Mouse (Mus musculus): Measurements from ENCODE around the gene Fto. TPM values are rescaled to one million over a fixed set of nuclear protein-coding genes. Genes with fewer than 3 reads are reported as not detected.

Fto gene
- polyA plus RNA-seq, 1 experiment from 2014 or later, result 86.9 TPM

DNA sequence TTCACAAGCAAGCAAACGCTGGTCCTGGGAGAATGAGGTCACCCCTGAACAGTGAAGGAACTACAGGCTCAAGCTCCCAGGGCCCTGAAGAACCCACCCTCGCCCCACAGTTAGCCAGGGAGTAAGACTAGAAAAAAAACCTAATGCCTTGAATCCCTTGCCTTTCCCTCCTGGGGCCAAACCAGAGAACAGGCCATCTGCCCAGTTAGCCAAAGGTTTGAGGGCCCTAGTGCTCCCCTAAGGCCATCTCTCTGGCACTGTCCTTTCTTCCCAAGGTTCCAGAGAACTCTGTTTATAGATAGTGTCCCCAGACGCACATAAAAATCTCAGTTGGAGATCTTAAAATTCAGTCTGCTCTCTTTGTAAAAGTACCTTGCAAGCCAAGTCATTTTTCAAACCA lies 340.2 kb downstream of the Fto start:
- no peak for ATAC-seq (replicated peaks; ENCODE audit: low FRiP score)
- Histone ChIP-seq H3K4me3 (replicated peaks) (no peak overlapping the region), H3K27me3 (no peaks in the 10 kb centered on the region), H3K27ac (no peak overlapping the region), H3K36me3 (no peaks in the 10 kb centered on the region), H3K9ac (no peak overlapping the region), H3K4me2 (no peak overlapping the region), H3K9me3 (replicated peaks) (no peaks in the 10 kb centered on the region), H3K4me1 (peaks cover 41% of the 10 kb centered on the region)
- WGBS, result 49% methylated on average over 3 of the region's 3 CpGs

DNA sequence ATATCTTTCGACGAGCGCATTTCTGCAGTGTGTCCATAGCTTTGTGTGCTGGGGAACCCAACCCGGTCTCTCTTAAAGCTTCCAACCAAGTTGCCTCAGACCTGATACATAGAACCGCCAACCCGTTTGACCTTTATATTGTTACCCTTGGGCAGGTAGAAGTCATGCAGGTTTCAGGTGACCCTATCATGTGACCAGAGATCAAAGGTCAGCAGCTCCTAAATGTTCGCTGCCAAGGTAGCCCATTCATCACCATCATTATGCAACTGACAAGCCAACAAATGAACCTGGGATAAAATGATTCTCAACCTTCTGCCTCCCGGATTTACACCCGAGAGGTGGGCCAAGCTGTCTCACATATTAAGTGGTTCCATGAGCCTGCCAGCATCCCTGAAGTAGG lies 344.1 kb downstream of the Fto start:
- Histone ChIP-seq H3K36me3 (no peaks in the 10 kb centered on the region), H3K4me3 (replicated peaks) (no peak overlapping the region), H3K27ac (no peak overlapping the region), H3K4me1 (peaks cover 49% of the 10 kb centered on the region), H3K9ac (no peak overlapping the region), H3K27me3 (no peaks in the 10 kb centered on the region), H3K9me3 (replicated peaks) (no peaks in the 10 kb centered on the region), H3K4me2 (no peak overlapping the region)
- ATAC-seq (replicated peaks; ENCODE audit: low FRiP score), result no peak
- 47% methylated on average over 9 of the region's 9 CpGs for WGBS

DNA sequence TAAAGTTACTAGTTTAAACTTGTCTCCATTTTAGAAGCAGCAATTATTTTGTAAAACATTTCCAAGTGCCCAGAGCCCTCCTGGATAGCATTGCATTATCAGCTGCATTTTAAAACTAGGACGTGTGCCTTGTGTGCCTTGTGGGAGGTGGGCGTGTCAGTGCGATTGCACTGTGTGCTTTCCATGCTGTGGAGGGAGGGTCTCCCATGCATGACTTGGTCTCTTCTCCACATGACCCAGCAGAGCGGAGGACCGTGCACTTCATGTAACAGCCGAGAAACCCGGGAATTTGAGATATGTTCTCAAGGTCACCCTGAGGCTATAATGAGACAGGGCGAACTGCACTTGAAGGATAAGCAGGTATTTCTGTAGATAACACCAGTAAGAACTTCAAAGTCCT lies 347.6 kb downstream of the Fto start:
- 43% methylated on average over 8 of the region's 8 CpGs for WGBS
- Histone ChIP-seq H3K4me1 (peaks cover 32% of the 10 kb centered on the region), H3K27ac (0 out of 2 replicates have a peak overlapping the region, but pooled peaks have one; percentile 13), H3K9me3 (replicated peaks) (no peaks in the 10 kb centered on the region), H3K36me3 (no peaks in the 10 kb centered on the region), H3K4me3 (replicated peaks) (no peak overlapping the region), H3K4me2 (no peak overlapping the region), H3K27me3 (no peaks in the 10 kb centered on the region), H3K9ac (no peak overlapping the region)
- ATAC-seq (replicated peaks; ENCODE audit: low FRiP score), result peak; percentile 74; the same call in 1 of the 2 replicates

DNA sequence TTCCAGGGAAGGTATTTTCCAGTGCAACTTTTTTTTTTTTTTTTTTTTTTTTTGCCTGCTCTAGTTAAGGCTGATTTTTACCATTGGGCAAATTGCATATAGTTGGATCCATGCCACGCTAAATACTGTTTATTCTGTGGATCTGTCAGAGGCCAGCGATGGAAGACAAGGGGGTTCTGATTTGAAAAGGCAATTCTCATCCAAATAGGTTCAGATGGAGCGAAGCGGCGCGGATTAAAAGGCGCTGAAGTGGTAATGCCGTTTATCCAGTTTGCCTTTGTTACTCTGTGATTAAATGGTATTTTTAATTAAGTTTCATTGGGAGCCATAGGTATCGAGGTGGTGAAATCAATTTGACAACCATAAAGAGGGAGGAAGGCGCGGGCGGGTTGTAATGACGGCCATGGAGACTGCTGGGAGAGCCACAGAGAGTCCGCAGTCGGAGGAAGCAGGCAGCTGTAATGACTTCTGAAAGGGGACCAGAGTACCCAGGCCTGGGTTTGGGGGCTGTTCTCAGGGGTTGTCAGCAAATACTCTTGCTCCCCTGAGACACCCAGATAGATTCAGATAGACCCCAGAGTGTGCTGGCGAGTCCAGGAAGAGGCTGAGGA lies 356.2 kb downstream of the Fto start:
- no peaks in the 10 kb centered on the region for H3K4me1 ChIP-seq
- no peak for ATAC-seq (replicated peaks; ENCODE audit: low FRiP score)
- peaks cover 14% of the 10 kb centered on the region for H3K36me3 ChIP-seq
- no peaks in the 10 kb centered on the region for H3K9me3 ChIP-seq (replicated peaks)
- no peak overlapping the region for H3K4me2 ChIP-seq
- 84% methylated on average over 16 of the region's 16 CpGs for WGBS
- no peak overlapping the region for H3K9ac ChIP-seq
- H3K27ac ChIP-seq, result no peak overlapping the region
- H3K27me3 ChIP-seq, result no peaks in the 10 kb centered on the region
- no peak overlapping the region for H3K4me3 ChIP-seq (replicated peaks)

DNA sequence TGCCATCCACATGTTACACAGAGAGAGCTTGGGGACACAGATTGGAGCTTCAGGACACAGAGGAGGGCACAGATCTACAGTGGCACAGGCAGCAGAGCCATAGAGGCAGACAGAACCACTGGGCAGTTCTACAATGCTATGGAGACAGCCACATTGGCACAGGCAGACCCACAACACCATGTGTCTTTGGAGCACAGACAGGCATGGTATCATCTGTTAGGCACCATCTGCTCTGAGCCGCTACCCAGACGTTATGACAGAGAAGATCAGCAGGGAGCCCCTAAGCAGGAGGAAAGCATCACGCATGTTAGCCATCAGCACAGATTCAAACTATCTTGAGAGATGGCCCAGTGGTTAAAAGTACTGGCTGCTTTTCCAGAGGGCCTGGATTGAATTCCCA lies 363.6 kb downstream of the Fto start:
- Histone ChIP-seq H3K4me1 (peaks cover 12% of the 10 kb centered on the region), H3K36me3 (no peaks in the 10 kb centered on the region), H3K4me3 (replicated peaks) (no peak overlapping the region), H3K4me2 (no peak overlapping the region), H3K27ac (no peak overlapping the region), H3K27me3 (peaks cover 20% of the 10 kb centered on the region), H3K9ac (no peak overlapping the region), H3K9me3 (replicated peaks) (no peaks in the 10 kb centered on the region)
- no peak for ATAC-seq (replicated peaks; ENCODE audit: low FRiP score)
- 94% methylated on average over 3 of the region's 3 CpGs for WGBS

DNA sequence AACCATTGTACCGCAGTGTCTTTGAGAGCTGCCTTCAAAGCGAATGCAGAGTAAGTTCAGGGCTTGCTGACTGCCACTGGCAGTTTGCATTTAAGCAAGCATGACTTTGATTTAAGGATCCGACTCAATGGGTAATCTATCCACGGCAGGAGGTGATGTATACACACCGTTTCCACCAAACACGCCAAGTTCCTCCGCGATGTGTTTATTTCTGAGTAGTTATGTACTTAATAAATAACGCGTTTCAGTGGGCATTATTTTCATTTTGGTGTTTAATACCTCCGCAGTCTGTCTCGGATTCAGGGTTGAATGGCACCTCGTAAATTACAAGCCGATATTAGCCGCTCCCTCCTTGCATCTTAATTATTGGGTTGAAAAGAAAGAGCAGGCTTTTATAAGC lies 366.1 kb downstream of the Fto start:
- H3K4me1 ChIP-seq, result peaks cover 12% of the 10 kb centered on the region
- H3K27me3 ChIP-seq, result peaks cover 32% of the 10 kb centered on the region
- H3K9ac ChIP-seq, result no peak overlapping the region
- no peaks in the 10 kb centered on the region for H3K9me3 ChIP-seq (replicated peaks)
- no peak for ATAC-seq (replicated peaks; ENCODE audit: low FRiP score)
- no peak overlapping the region for H3K4me2 ChIP-seq
- no peak overlapping the region for H3K4me3 ChIP-seq (replicated peaks)
- WGBS, result 20% methylated on average over 15 of the region's 15 CpGs
- H3K36me3 ChIP-seq, result no peaks in the 10 kb centered on the region
- H3K27ac ChIP-seq, result no peak overlapping the region

DNA sequence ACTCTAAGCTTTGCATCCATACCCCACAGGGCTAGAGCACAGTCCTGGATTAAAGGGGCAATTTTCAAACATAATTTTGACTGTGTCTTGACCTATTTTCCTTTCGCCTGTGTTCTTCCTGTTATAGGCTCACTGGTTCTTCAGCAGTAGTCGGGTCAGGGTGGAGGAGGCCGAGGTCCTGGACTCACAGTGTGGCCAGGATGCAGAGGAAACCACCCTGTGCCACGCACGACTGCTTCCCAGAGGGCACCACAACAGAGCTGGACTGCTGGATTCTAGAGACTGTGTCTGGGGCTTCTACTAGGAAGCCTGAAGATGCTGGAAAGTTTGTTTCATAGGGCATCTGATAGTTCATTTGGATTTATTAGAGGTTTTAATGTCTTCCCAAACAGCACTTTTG lies 366.8 kb downstream of the Fto start:
- Histone ChIP-seq H3K4me1 (peaks cover 12% of the 10 kb centered on the region), H3K27me3 (peaks cover 39% of the 10 kb centered on the region), H3K9me3 (replicated peaks) (no peaks in the 10 kb centered on the region), H3K4me3 (replicated peaks) (no peak overlapping the region), H3K27ac (no peak overlapping the region), H3K36me3 (no peaks in the 10 kb centered on the region), H3K9ac (no peak overlapping the region), H3K4me2 (no peak overlapping the region)
- 23% methylated on average over 5 of the region's 5 CpGs for WGBS
- ATAC-seq (replicated peaks; ENCODE audit: low FRiP score), result 0 out of 2 replicates have a peak, but pooled peaks have one; percentile 62

DNA sequence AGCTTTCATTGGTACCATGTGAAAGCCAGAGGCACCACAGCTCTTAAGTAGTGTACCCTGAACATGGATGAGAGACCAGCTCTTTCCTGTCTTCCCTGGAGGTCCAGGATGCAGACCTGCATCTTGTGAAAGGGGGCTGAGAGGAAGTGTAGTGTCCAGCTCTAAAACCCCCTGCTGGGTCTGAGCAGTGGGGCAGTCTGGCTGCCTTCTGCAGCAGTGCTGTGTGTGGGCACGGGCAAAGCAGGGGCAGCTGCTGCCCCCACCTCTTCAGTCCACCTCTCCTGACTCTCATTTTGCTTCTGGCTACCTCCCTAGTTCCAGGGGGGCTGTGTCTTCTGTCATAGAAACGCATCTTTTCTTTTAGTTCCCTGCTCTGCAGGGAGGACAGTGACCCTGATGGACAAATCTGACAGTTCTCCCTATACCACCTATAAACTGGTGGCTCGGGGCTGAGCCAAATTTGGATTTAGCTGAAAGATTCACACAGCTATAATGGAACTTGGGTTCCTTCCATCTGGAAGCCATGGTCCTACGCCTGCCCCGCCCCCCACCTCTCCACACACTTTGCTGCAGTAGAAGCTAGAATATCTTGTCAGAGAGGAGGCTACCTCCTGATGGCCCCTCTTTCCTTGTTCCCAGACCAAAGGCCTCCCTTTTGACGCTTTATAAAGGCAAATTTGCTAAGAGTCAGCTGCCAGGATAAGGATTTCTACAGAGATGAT lies 371.4 kb downstream of the Fto start:
- Histone ChIP-seq H3K27ac (no peak overlapping the region), H3K36me3 (no peaks in the 10 kb centered on the region), H3K9ac (no peak overlapping the region), H3K4me1 (peaks cover 11% of the 10 kb centered on the region), H3K9me3 (replicated peaks) (no peaks in the 10 kb centered on the region), H3K4me3 (replicated peaks) (no peak overlapping the region), H3K4me2 (no peak overlapping the region), H3K27me3 (peaks cover 52% of the 10 kb centered on the region)
- no peak for ATAC-seq (replicated peaks; ENCODE audit: low FRiP score)
- 73% methylated on average over 6 of the region's 6 CpGs for WGBS

DNA sequence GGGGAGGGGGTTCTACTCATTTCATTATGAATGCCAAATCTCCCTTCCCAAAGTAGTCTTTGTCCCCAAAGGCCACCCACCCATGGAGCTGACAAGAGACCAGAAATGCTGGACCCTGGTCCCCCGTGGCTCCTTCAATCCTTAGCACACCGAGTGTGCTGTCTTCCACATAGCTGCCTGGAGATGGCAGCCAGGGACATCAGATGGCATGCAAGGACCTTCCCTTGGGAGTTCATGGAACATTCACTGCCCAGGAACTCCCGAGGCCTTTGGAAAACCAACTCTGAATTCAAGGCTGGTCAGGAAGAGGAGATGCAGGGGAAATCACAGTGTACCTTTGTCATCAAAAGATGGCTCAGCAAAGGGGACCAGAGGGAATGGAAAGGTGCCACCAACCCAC lies 372.1 kb downstream of the Fto start:
- Histone ChIP-seq H3K36me3 (no peaks in the 10 kb centered on the region), H3K4me3 (replicated peaks) (no peak overlapping the region), H3K4me1 (0 out of 2 replicates have a peak, but pooled peaks cover 6% of the 10 kb centered on the region), H3K9me3 (replicated peaks) (no peaks in the 10 kb centered on the region), H3K4me2 (no peak overlapping the region), H3K27ac (no peak overlapping the region), H3K27me3 (peaks cover 52% of the 10 kb centered on the region), H3K9ac (no peak overlapping the region)
- ATAC-seq (replicated peaks; ENCODE audit: low FRiP score), result no peak
- 64% methylated on average over 3 of the region's 3 CpGs for WGBS

DNA sequence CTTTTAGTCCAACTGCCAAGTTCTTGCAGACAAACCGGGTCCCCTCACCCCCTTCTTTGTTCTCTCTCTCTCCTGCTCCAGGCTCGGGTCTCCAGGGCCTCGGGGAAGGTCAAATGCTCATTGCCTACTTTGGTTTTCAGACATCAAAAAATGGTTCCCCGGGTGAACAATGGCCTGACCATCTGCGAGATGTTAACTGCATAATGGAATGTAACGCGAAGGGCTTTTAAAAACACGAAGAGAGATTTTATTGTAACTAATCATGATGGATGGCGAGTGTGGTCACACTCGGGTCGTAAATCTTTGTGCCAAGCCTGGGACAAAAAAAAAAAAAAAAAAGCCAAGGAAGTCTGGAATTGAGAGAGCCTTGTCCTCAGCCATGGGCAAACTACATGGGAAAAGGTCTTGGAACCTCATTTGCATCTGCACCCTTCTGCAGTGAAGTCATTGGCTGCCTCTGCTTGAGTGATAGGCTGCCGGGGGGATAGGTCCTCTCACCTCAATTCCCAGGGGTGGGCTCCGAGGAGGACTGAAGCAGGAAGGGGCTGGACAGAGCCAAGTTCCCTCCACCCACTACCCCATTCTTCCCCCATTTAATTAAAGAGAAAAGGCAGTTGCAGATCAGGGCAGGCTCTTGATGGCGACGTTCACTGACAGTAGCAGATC lies 378.9 kb downstream of the Fto start:
- Histone ChIP-seq H3K9ac (no peak overlapping the region), H3K4me2 (peak overlapping the region; percentile 31; the same call in 1 of the 2 replicates), H3K27ac (no peak overlapping the region), H3K4me1 (peaks cover 10% of the 10 kb centered on the region), H3K4me3 (replicated peaks) (no peak overlapping the region), H3K36me3 (no peaks in the 10 kb centered on the region), H3K27me3 (peaks cover 17% of the 10 kb centered on the region; the same call in 1 of the 2 replicates), H3K9me3 (replicated peaks) (no peaks in the 10 kb centered on the region)
- WGBS, result 12% methylated on average over 15 of the region's 15 CpGs
- ATAC-seq (replicated peaks; ENCODE audit: low FRiP score), result 0 out of 2 replicates have a peak, but pooled peaks have one; percentile 52

DNA sequence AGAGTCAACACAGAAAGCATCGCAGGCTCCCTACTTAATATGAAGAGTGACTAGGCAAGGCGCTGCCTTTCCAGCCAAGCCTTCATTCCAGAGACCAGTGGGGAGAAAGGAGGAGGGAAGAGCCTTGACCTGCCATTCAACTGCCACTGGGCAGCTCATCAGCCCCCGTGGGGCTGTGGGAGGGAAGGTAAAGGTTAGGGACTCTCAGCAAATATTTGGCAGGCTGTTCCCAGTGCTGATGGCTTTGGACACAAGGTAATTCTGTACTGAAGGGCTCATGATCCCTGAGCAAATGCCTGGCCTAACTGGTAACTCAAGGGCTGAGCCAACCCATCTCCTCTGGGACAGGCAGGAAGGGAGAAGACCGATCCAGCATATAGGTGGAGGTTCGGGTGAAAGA lies 393.2 kb downstream of the Fto start:
- no peak for ATAC-seq (replicated peaks; ENCODE audit: low FRiP score)
- Histone ChIP-seq H3K4me3 (replicated peaks) (no peak overlapping the region), H3K4me1 (peaks cover 10% of the 10 kb centered on the region; the same call in 1 of the 2 replicates), H3K36me3 (no peaks in the 10 kb centered on the region), H3K9me3 (replicated peaks) (no peaks in the 10 kb centered on the region), H3K9ac (no peak overlapping the region), H3K27ac (no peak overlapping the region), H3K27me3 (peaks cover 56% of the 10 kb centered on the region), H3K4me2 (no peak overlapping the region)
- WGBS, result 64% methylated on average over 5 of the region's 5 CpGs

DNA sequence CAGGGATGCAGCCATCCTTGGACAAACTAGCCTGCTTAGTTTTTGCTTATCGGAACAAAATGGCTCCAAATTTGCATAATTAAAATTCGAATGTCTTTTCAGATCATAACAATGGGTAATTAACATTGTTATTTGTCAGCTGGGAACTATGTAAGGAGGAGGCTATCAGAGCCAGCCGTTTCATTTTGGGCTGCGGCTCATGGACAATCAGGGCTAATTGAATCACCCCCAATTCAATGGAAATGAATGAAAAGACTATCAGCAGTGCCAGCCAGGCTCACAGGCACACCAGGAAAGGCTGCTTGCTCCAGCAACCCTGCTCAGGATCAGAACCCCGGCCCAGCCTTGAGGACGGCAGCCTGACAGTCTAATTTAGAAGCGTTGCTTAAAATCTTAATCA lies 395.3 kb downstream of the Fto start:
- Histone ChIP-seq H3K27me3 (peaks cover 51% of the 10 kb centered on the region), H3K9me3 (replicated peaks) (no peaks in the 10 kb centered on the region), H3K27ac (no peak overlapping the region), H3K4me1 (peaks cover 25% of the 10 kb centered on the region), H3K36me3 (no peaks in the 10 kb centered on the region), H3K4me2 (no peak overlapping the region), H3K9ac (no peak overlapping the region), H3K4me3 (replicated peaks) (no peak overlapping the region)
- no peak for ATAC-seq (replicated peaks; ENCODE audit: low FRiP score)
- WGBS, result 59% methylated on average over 7 of the region's 7 CpGs

Measured in kidney, embryonic 15.5 days (tissue).